Mouse (Mus musculus) cerebellum, adult 2 months (tissue): ENCODE results near the gene Afdn. TPM values are rescaled to one million over a fixed set of nuclear protein-coding genes. Genes with fewer than 3 reads are reported as not detected.
"Not testable (repeated sequence)": the region's sequence is repeated elsewhere in the genome, so short reads cannot be mapped to it uniquely, and the experiment has no call there.

Experiments used
- DNase-seq, 2 experiments: peaks; one replicate each; pipeline ENCODE4 v3.0.0; 2021
- H3K27ac ChIP-seq: fragments of 200-500 bp; 2 replicates; pipeline ENCODE4 v1.5.1; 2012; ENCODE audit warnings: low read length, control low read depth, inconsistent platforms; ENCODE audit not compliant: insufficient read depth
- H3K27me3 ChIP-seq: fragments of 200-500 bp; 2 replicates; pipeline ENCODE4 v1.6.1; 2012; ENCODE audit warnings: inconsistent platforms, mild to moderate bottlenecking, low read length, moderate library complexity; ENCODE audit not compliant: control insufficient read depth, insufficient read depth
- H3K4me1 ChIP-seq: fragments of 200-500 bp; 2 replicates; pipeline ENCODE4 v1.6.1; 2011; ENCODE audit warnings: low read length; ENCODE audit not compliant: control insufficient read depth, insufficient read depth
- H3K4me3 ChIP-seq: fragments of 200-500 bp; replicated peaks from 2 replicates; pipeline ENCODE3; 2011; ENCODE audit warnings: mild to moderate bottlenecking, low read depth, low read length, control low read depth; ENCODE audit not compliant: insufficient read depth
- CTCF ChIP-seq: fragments of 200-500 bp; IDR thresholded peaks from 2 replicates; pipeline ENCODE4 v1.5.1; 2011; ENCODE audit warnings: low read depth, mild to moderate bottlenecking, control low read depth, low read length, moderate library complexity, borderline replicate concordance; ENCODE audit not compliant: insufficient read depth
- POLR2A ChIP-seq: fragments of 200-500 bp; IDR thresholded peaks from 2 replicates; pipeline ENCODE4 v1.6.1; 2011; ENCODE audit warnings: low read length, control low read depth, borderline replicate concordance; ENCODE audit not compliant: insufficient read depth
- WGBS: fragments of 180-500 bp; shearing (Covaris S2); methylation state at CpG from one replicate; pipeline ENCODE4 v1.1.7; 2018; 5-methylcytosine and 5-hydroxymethylcytosine counted together
- polyA plus RNA-seq: library from polyadenylated mRNA; depleted of rRNA; stranded (reverse); fragments of >200 nt; gene quantifications from 2 replicates; pipeline ENCODE4 v1.2.3, GENCODE M21; 2012

Afdn gene
- polyA plus RNA-seq, 1 experiment, result 85.5 TPM

- H3K27ac ChIP-seq, result no peak overlapping the region
- no peak overlapping the region for H3K4me3 ChIP-seq
- whole genome bisulfite sequencing, result 69% methylated on average over 1 of the region's 1 CpGs
- no peak for TF ChIP-seq POLR2A
- TF ChIP-seq CTCF, result no peak
- no peaks in the 10 kb centered on the region for H3K27me3 ChIP-seq
- no peak for DNase-seq
- H3K4me1 ChIP-seq, result peaks cover 6% of the 10 kb centered on the region
These were observed 3.5 kb downstream of the Afdn start for GRCm38 (mm10) chr17:13763819-13764218.

GRCm38 (mm10) chr17:13764911-13765310, 4.6 kb downstream of the Afdn start:
- not testable (repeated sequence) for DNase-seq, H3K27ac ChIP-seq, H3K4me1 ChIP-seq, H3K4me3 ChIP-seq, H3K27me3 ChIP-seq
- 39% methylated on average over 2 of the region's 2 CpGs for WGBS

- H3K27ac ChIP-seq, result no peak overlapping the region
- TF ChIP-seq CTCF, result no peak
- no peak for TF ChIP-seq POLR2A
- H3K27me3 ChIP-seq, result no peaks in the 10 kb centered on the region
- 93% methylated on average over 1 of the region's 1 CpGs for WGBS
- no peak overlapping the region for H3K4me3 ChIP-seq
- DNase-seq, result no peak
- peaks cover 6% of the 10 kb centered on the region for H3K4me1 ChIP-seq
These were observed 8.2 kb downstream of the Afdn start for GRCm38 (mm10) chr17:13768531-13768930.

GRCm38 (mm10) chr17:13769256-13769655, 8.9 kb downstream of the Afdn start:
- DNase-seq, result no peak
- Histone ChIP-seq H3K4me1 (peaks cover 6% of the 10 kb centered on the region), H3K27me3 (no peaks in the 10 kb centered on the region), H3K4me3 (no peak overlapping the region), H3K27ac (no peak overlapping the region)
- 91% methylated on average over 3 of the region's 3 CpGs for WGBS
- no peak for TF ChIP-seq POLR2A

GRCm38 (mm10) chr17:13777676-13778075, 17.3 kb downstream of the Afdn start:
- no peak for DNase-seq
- no peak overlapping the region for H3K4me3 ChIP-seq
- H3K4me1 ChIP-seq, result peaks cover 17% of the 10 kb centered on the region
- 67% methylated on average over 2 of the region's 2 CpGs for WGBS
- H3K27ac ChIP-seq, result no peak overlapping the region
- TF ChIP-seq POLR2A, result no peak
- no peak for TF ChIP-seq CTCF
- no peaks in the 10 kb centered on the region for H3K27me3 ChIP-seq

- peaks cover 20% of the 10 kb centered on the region for H3K4me1 ChIP-seq
- H3K27me3 ChIP-seq, result no peaks in the 10 kb centered on the region
- H3K4me3 ChIP-seq, result no peak overlapping the region
- H3K27ac ChIP-seq, result no peak overlapping the region
- 98% methylated on average over 1 of the region's 1 CpGs for WGBS
- TF ChIP-seq POLR2A (no peak), CTCF (no peak)
- no peak for DNase-seq
These were observed 18.5 kb downstream of the Afdn start for GRCm38 (mm10) chr17:13778865-13779264.

- no peak for TF ChIP-seq POLR2A
- no peak for TF ChIP-seq CTCF
- Histone ChIP-seq H3K27me3 (no peaks in the 10 kb centered on the region), H3K4me3 (no peak overlapping the region), H3K27ac (peak overlapping the region; percentile 57), H3K4me1 (peaks cover 20% of the 10 kb centered on the region)
- DNase-seq, result peak; percentile 63 to 83
- 17% methylated on average over 5 of the region's 5 CpGs for WGBS
These were observed 21.6 kb downstream of the Afdn start for GRCm38 (mm10) chr17:13781948-13782347.

GRCm38 (mm10) chr17:13783469-13783868, 23.1 kb downstream of the Afdn start:
- Histone ChIP-seq H3K27ac (no peak overlapping the region), H3K4me3 (no peak overlapping the region), H3K4me1 (peaks cover 13% of the 10 kb centered on the region), H3K27me3 (no peaks in the 10 kb centered on the region)
- no peak for DNase-seq
- TF ChIP-seq CTCF (no peak), POLR2A (no peak)
- 80% methylated on average over 1 of the region's 1 CpGs for WGBS

- H3K27ac ChIP-seq, result not testable (repeated sequence)
These were observed 29.7 kb downstream of the Afdn start for GRCm38 (mm10) chr17:13790033-13790432.

More at GRCm38 (mm10) chr17:13790033-13790432, 29.7 kb downstream of the Afdn start:
- not testable (repeated sequence) for DNase-seq, H3K4me3 ChIP-seq, H3K4me1 ChIP-seq, H3K27me3 ChIP-seq
- 86% methylated on average over 2 of the region's 2 CpGs for whole genome bisulfite sequencing
